Mouse (Mus musculus): ENCODE data around the gene Tdrd6.

GRCm38 (mm10) chr17:43667290-43667843, 37.3 kb upstream of the Tdrd6 start, which contains the start of gene Cyp39a1:
- TF ChIP-seq CTCF (IDR thresholded peaks at IDR 0.05; ENCODE audit: low read depth): no peak
- TF ChIP-seq EP300 (IDR thresholded peaks at IDR 0.05; ENCODE audit: low read depth): no peak

Measured in liver, postnatal 0 days (tissue).